Comparison of ENCODE assay signal across 26 mouse cellular contexts in the genomic region with DNA sequence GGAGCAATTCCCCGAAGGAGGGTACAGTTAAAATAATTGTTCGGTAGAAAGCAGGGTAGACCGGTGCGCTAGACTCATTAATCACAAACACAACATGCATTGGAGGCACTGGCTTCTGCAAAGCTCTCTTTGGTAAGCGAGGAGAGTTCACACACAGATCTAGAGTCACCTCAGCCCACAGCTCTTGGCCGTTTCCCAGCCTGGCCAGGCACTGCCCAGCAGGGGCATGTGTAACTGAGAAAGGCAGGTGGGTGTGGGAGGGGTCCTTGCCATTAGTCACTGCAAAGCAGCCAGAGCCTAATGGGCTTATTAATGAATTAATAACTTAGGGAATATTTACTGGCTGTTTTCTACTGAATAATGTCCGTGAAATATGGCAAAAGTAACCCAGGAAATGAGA.
DNase-seq lines count a peak whose midpoint lies in the region; ATAC-seq lines count a peak whose summit lies in the region.
"Had no signal": no experiment of that assay in that cellular context is flagged by ENCODE, and none has a peak within 500 bp of the region (broad histone marks: within the 10 kb centered on the region; RNA-seq: fewer than 3 reads in every experiment).

No protein-coding gene starts in this region.

- peaks cover 36% of the 10 kb centered on the region for H3K4me1 ChIP-seq in hindbrain, embryonic 15.5 days (replicated peaks)
- peaks cover 11% of the 10 kb centered on the region for H3K4me1 ChIP-seq in hindbrain, embryonic 16.5 days (ENCODE audit: control insufficient read depth, insufficient read depth, low read depth, low read length)
- H3K4me1 ChIP-seq in neural tube, embryonic 14.5 days (ENCODE audit: control insufficient read depth, insufficient read depth, low read length) = peaks cover 22% of the 10 kb centered on the region

- H3K9me3 ChIP-seq in hindbrain, embryonic 15.5 days = no peaks in the 10 kb centered on the region
- H3K9me3 ChIP-seq in hindbrain, embryonic 16.5 days (ENCODE audit: control insufficient read depth, low read length) = no peaks in the 10 kb centered on the region
- H3K9me3 ChIP-seq in neural tube, embryonic 14.5 days (ENCODE audit: control insufficient read depth, low read length) = no peaks in the 10 kb centered on the region
- H3K9me3 ChIP-seq: forebrain, embryonic 13.5 days; neural tube, embryonic 12.5 days had no signal

- H3K9ac ChIP-seq in hindbrain, embryonic 15.5 days = no peak overlapping the region
- H3K9ac ChIP-seq in hindbrain, embryonic 16.5 days (ENCODE audit: low read depth, low read length) = no peak overlapping the region
- H3K9ac ChIP-seq in neural tube, embryonic 14.5 days (replicated peaks; ENCODE audit: low read depth, low read length) = no peak overlapping the region
- H3K9ac ChIP-seq: forebrain, embryonic 13.5 days; liver, embryonic 12.5 days; liver, postnatal 0 days; neural tube, embryonic 12.5 days had no signal

- no peak for ATAC-seq in hindbrain, embryonic 15.5 days (ENCODE audit: low FRiP score, low read depth)
- ATAC-seq in hindbrain, embryonic 16.5 days = no peak
- ATAC-seq in neural tube, embryonic 14.5 days (ENCODE audit: low read depth) = no peak
- ATAC-seq: forebrain, embryonic 13.5 days; liver, embryonic 12.5 days; liver, postnatal 0 days; midbrain, embryonic 16.5 days had no signal

- WGBS in hindbrain, embryonic 15.5 days = 53% methylated on average over 7 of the region's 7 CpGs
- 54% methylated on average over 7 of the region's 7 CpGs for WGBS in hindbrain, embryonic 16.5 days
- WGBS in neural tube, embryonic 14.5 days = 31% methylated on average over 7 of the region's 7 CpGs

- DNase-seq in cerebellum, adult 18-20 months = peak; percentile 43 to 49
- DNase-seq in cerebellum, adult 11-12 months = no peak
- peak; percentile 48 for DNase-seq in cerebellum, adult 9-10 months
- DNase-seq in adrenal gland, postnatal 25 days = no peak
- DNase-seq: adrenal gland, postnatal 36 days; gastrocnemius, postnatal 25 days; heart, adult 11 months; heart, postnatal 4 days; kidney, adult 11 months; kidney, postnatal 14 days; layer of hippocampus, adult 9-11 months; liver, postnatal 0 days; lung, postnatal 36 days; retina, postnatal 1 day; right cerebral cortex, postnatal 14 days; thymus, postnatal 4 days had no signal

- 0 out of 2 replicates have a peak overlapping the region, but pooled peaks have one; percentile 5 for H3K27ac ChIP-seq in hindbrain, embryonic 15.5 days (replicated peaks)
- H3K27ac ChIP-seq in hindbrain, embryonic 16.5 days (ENCODE audit: low read depth, low read length) = no peak overlapping the region
- peak overlapping the region; percentile 18; the same call in 1 of the 2 replicates for H3K27ac ChIP-seq in neural tube, embryonic 14.5 days (ENCODE audit: low read depth, low read length)
- H3K27ac ChIP-seq: forebrain, embryonic 13.5 days; liver, embryonic 12.5 days; neural tube, embryonic 12.5 days had no signal

- H3K4me3 ChIP-seq in hindbrain, embryonic 15.5 days = no peak overlapping the region
- H3K4me3 ChIP-seq in hindbrain, embryonic 16.5 days (ENCODE audit: low read length) = no peak overlapping the region
- no peak overlapping the region for H3K4me3 ChIP-seq in neural tube, embryonic 14.5 days (ENCODE audit: low read depth, low read length)
- H3K4me3 ChIP-seq: forebrain, embryonic 13.5 days; liver, embryonic 12.5 days; neural tube, embryonic 12.5 days had no signal

- no peaks in the 10 kb centered on the region for H3K27me3 ChIP-seq in hindbrain, embryonic 15.5 days
- no peaks in the 10 kb centered on the region for H3K27me3 ChIP-seq in hindbrain, embryonic 16.5 days (replicated peaks; ENCODE audit: control insufficient read depth, insufficient read depth, low read length)
- no peaks in the 10 kb centered on the region for H3K27me3 ChIP-seq in neural tube, embryonic 14.5 days (ENCODE audit: control insufficient read depth, insufficient read depth, low read length)
- H3K27me3 ChIP-seq: forebrain, embryonic 13.5 days; liver, embryonic 12.5 days; neural tube, embryonic 12.5 days had no signal

- H3K36me3 ChIP-seq in hindbrain, embryonic 15.5 days = no peaks in the 10 kb centered on the region
- no peaks in the 10 kb centered on the region for H3K36me3 ChIP-seq in hindbrain, embryonic 16.5 days (ENCODE audit: control insufficient read depth, insufficient read depth, low read length)
- no peaks in the 10 kb centered on the region for H3K36me3 ChIP-seq in neural tube, embryonic 14.5 days (ENCODE audit: control insufficient read depth, insufficient read depth, low read length)
- H3K36me3 ChIP-seq: G1E; liver, embryonic 12.5 days; neural tube, embryonic 12.5 days had no signal

- no peak overlapping the region for H3K4me2 ChIP-seq in hindbrain, embryonic 15.5 days
- no peak overlapping the region for H3K4me2 ChIP-seq in hindbrain, embryonic 16.5 days (ENCODE audit: low read length)
- no peak overlapping the region for H3K4me2 ChIP-seq in neural tube, embryonic 14.5 days (ENCODE audit: low read depth, low read length)
- H3K4me2 ChIP-seq: forebrain, embryonic 13.5 days; heart, embryonic 11.5 days; liver, embryonic 12.5 days; midbrain, embryonic 11.5 days; neural tube, embryonic 12.5 days had no signal

Comparison
In these comparisons a context has a peak if more than half of its experiments do, and no peak if none do; other contexts are left out.
1. DNase-seq: peak in cerebellum, adult 18-20 months (2 of 2) and cerebellum, adult 9-10 months (single experiment); none in cerebellum, adult 11-12 months (single experiment) and adrenal gland, postnatal 25 days (single experiment).